Mouse (Mus musculus) frontal cortex, postnatal 25 days (tissue): ENCODE data around the gene Ufc1.

Experiments
- DNase-seq, 2 experiments: peaks; one replicate each; pipeline ENCODE4 v3.0.0; 2022; ENCODE audit warnings: low spot score in 2 of 2

Gene Ufc1

DNA sequence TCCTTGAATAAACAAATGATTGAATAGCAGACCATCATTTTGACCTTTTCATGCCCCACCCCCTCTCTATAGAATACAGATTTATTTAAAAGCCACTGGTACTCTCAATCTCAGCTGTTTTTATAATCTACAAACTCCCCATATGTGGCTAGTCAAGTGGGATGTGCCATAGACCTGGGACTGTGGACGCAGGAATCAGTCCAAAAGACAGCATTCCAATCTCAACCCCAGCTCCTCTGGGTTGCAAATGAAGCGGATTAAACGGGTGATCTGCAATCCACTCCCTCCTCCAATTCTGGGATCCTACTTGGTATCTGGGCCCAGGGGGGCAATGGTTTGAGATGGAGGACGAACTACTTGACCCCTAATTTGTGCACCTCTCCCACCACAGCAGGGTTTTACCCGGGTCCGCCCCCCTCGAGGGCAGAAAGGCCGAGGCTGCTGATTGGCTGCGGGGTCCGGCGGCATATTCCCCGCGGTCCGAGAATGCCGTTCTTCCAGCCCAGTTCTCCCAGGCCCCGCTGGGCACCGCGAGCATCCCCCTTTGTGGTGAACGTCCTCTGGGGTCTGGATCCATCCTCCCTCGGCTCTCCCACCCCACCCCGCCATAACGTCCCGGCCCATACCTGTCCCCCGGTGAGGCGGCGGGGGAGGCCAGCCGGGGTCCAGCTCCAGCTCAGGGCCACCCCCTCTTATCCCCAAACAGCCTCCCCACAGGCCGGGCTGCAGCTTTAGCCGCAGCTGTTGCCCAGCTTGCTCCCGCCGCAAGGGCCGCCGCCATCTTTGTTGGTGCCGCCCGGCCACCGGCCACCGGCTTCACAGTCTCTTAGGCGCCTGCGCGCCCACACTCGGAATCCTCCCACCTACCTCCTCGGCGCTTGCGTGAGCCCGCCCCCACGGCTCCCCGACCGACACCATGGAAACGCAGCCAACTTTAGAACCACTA lies 7.4 kb downstream of the Ufc1 start, which contains the start of gene Usp21:
Usp21 (minus strand) TSS at position 856 of the 946 bp plus-strand sequence.
- DNase-seq, result peak; percentile 89 to 90

DNA sequence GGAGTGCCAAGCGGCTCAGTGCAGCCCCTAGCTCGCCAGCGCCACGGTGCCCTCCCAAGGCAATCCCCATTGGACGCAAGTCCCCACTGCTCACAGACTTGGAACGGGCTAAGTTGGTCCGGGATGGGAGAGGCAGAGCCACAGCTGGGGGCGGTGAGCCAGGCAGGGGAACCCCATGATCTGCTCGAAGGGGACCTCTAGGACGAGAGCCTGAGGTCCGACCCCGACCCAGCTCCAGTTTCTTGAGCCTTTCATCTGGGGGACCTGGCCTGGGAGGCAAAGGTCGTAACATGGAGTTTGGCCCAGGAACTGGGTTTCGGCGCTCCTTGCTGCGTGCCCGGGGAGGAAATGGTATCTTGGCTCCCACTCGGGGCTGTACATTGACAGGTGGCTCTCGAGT lies 8.3 kb downstream of the Ufc1 start:
- peak in 1 of 2 experiments; percentile 8 for DNase-seq

DNA sequence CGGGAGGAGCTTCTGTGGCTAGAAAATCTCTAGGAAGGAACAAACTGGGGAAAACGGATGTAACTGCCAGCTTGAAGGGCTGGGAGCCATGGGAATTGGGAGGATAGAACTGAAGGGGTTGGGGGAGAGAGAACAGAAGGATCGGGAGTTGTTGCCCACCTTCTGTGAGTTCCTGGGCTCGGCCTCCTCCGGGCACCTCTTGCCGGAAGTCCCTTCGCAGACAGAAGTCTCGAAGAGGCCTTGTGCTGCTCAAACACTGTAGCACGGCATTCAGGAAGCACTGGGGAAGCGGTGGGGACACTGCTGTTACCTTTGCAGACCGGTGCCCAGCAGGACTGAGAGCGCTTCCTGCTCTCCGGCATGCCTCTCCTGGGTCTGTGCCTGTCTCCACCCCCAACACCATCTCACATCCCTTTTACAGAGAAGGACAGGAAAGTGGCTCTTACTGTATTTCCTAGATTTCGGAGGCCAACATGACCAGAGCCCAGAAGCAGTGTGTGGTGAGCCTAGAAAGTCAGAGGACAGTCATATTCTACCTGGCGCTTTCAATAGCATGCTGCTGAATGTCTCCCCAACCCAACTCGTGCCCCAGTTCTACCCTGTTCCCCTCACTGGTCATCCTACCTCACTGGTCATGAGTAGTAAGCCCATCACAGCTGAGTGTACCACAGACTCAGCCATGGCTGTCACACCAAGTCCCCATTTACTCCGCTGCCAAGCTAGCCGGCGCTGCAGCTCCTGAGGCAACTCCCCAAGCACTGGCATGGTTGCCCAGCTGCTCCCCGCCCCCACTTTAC lies 9.5 kb downstream of the Ufc1 start:
- DNase-seq, result peak in 1 of 2 experiments; percentile 9

DNA sequence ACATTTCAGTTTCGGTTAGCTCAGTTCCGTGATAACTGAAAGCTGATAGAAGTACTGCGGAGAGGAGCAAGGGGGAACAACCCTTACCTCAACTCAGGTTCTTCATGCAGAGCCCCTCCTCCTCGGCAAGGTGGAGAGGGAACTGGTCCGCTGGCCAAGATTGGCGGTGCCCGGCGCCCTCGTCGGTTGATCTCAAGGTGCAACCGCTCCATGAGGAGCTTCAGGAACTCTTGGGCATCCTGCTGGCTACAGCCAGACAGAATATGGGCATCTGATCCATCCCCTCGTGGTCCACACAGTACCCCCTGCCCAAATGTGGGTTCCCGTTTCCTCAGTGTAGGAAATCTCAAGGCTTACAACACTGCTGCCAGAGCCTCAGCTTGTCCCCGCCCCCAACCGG lies 10.3 kb downstream of the Ufc1 start:
- no peak for DNase-seq

DNA sequence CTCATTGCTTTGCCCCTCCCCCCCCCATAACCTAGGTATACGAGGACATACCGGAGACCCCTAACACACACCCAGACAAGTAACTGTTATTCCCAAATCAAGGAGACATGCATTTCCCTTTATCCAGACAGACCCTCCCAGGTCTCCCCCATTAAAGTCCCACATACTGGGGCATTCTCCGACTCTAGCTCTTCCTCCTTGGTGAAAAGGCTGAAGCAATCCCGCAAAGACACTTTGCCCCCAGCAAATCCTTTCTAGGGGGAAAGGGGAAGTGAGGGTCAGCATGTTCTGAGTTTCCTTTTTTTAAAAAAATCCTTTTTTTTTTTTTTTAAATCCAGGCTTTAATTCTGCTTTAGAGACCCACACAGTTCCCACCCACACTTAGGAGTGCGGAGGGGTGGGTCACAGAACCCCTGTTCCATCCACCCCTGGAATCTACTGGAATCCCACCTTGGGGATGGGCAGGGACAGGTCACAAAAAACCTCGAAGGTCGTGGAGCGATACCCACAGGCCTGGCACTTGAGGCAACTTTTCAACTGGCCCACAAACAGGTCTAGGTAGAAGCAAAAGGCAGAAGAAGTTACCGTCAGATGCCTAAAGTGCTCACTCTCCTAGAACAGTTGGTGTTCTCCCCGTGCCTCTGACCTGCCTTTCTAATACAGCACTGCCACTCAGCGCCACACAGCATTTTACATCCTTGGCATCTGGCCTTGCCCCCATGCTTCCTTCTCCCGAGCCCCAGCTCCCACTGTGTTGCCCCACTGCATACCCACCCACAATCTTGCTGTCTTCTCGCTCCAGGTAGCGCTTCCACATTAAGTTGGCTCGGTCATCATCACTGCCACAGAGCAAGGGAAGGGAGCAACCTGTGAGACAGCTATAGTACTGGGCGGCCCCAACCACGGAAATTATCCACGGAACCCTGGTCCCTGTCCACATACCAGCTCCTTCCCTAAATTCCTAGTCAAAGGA lies 11.3 kb downstream of the Ufc1 start:
- no peak for DNase-seq

DNA sequence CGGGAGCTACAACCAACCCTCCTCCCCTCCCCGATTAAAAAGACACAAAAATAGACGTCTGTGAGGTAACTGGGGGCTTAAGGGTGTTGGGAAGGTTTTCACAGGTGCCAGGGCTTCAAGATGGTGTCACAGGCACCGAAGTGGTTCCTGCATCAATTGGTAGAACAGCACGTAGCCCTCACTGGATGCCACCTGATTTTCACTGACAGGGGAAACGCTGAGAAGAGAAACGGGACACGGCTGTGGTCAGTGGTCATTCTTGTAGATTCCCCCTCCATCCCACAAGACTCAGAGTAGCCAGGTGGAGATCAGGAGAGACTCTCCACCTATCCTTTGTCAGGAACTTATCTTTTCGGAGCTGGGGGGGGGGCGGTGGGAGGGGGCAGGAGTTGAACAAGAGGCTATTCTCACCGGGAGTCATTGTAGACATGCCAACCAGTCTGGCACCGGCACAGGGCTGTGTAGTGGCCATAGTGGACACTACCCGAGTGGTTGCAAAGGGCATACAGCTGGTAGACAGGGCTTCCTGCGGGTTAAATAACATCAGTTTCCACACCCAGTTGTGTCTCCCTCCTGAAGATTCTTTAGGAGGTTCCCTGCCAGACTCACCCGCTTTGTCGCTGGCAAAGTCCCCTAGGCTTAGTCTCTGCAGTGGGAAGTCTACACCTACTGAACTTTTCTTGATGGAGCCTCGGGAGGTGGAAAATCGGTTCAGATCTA lies 12.6 kb downstream of the Ufc1 start:
- no peak for DNase-seq

DNA sequence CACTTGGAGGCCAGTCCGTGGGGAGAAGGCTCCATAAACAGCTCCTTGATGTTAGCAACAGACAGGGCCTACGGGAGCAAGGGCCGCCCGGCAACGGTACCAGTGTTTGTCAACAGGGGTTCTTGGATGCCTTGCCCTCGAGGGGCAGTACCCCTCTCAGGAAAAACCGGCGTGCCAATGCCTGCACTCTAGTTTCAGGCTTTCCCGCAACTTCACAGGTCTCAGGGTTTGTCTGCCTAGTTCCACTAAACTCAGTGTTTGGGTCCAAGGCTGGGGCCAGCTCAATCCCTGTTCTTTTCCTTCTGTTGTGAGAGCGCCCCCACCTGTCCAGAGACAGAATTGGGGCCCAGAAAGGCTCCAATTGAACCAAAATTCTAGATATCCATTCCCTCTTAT lies 13.3 kb downstream of the Ufc1 start:
- DNase-seq, result peak; percentile 61 to 70

DNA sequence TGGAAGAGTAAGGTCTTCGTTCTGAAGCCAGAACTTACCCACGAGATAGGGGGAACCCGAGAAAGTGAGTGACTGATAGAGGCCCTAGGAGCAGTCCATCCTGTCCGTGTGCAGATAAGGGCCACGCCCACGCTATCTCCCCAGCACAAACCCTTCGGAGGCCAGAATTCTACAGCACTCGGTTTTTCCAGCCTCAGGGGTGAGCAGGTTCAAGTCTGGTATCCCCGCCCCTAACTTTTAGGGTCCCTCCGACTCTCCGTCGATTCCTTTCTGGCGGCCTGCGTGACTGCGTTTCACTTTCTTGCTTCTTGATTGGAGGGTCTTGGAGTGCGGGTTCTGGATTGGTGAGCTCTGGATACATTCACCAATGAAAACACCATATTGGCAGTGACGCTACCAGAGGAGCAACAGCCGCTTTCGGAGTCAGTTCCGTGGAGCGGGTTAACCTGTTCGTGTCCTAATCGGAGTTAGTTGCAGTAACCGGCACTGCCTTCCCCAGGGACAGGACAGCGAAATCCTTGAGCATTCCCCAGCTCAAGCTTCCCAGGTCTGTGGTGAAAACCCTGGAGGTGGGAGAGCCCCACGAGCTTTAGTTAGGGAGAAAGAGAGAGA lies 13.8 kb downstream of the Ufc1 start, which contains the start of gene Ppox:
Ppox (minus strand) TSS at position 271 of the 612 bp plus-strand sequence.
- DNase-seq, result peak; percentile 75 to 91

DNA sequence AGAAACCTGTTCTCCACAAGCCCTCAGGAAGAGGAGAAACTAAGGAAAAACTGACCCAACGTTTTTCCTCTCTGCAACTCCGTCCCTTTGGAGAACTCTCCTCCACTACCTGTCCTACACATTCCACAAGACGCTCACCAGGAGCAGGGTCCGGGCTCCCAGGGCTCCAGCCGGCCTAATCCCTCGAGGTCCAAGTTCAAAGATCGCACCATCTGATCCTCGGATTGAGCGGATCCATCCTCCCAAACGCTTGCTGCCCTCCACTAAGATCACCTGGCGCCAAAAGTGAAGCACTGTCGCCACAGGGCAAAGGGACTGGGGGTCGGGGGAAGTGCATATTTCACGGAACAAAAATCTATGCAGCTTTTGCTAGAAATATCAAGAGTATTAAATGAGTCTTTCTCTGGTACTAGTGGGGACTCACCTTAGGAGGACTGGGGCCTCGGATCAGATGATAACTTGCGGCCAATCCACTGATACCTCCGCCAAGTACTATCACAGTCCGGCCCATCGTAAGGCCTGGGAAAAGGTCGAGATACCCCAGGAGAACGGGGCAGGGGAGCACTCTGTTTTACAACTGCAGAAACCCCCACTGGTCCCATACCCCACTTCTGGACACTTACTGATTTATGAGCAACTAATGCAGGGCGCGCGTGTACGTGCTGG lies 14.4 kb downstream of the Ufc1 start:
- DNase-seq, result no peak

DNA sequence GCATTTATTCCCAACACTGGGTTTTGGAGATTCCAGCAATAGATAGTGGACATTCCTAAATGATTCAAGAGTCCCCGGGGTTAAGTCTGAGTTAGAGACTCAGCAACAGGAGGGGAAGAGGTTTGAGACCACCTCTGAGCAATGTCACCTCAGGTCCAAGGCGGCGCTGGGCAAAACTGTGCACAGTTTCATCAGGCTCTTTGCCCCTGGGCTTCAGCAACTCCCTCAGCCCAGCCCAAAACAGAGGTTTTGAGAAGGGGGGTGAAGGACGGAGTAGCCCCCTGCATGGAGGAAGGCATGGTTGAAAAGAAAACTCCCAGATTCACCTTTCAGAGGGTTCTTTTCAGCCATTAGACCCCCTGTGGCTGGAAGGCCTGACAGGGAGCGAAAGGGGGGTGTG lies 15.1 kb downstream of the Ufc1 start:
- DNase-seq, result no peak

DNA sequence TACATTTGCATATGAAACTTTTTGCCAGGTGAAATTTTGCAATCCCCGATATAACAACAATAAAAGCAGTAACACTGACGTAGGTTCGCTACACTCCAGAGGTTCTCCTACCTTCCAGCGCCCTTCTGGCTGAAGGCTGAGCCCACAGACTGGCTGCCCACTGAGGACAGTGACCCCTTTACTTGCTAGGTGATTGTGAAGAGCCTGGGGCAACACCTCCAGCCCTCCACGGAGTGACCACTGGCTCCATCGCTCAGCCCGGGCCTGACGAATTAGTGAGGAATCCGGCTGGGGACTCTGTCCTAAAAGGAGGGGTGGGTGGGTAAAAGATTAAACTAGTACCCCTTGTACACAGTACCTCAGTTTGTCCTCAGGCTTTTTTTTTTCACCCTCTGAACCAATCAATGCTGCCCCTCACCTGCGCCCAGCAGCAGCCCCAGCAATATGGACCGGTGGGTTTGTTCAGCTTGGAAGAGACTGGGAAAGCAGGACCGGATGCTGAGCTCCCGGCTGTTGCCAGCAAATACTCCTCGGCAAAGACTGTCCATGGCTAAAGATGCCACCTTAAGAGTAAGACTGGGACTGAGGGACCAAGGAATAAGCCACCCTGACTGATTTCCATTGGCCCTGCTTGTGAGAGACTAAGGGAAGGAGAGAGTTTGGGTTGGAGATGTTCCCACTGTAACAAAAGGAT lies 15.7 kb downstream of the Ufc1 start:
- no peak for DNase-seq

DNA sequence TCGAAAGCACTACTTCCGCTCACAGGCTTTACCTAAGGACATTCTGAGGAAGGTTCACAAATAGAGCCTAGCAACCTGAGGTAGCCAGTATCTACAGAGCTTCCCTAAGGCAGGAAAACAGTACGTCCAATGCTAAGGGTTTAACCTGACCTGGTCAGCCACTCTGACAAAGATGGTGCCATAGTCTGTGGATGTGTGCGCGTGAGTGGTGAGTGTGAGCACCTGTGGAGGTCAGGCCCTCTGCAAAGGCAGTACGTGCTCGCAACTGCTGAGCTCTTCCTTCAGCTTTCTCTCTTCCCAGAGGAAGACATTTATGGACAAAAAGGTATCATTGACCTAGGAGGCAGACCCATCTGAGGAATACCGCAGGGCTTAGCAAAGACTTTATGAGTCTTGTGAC lies 16.4 kb downstream of the Ufc1 start:
- DNase-seq, result no peak

DNA sequence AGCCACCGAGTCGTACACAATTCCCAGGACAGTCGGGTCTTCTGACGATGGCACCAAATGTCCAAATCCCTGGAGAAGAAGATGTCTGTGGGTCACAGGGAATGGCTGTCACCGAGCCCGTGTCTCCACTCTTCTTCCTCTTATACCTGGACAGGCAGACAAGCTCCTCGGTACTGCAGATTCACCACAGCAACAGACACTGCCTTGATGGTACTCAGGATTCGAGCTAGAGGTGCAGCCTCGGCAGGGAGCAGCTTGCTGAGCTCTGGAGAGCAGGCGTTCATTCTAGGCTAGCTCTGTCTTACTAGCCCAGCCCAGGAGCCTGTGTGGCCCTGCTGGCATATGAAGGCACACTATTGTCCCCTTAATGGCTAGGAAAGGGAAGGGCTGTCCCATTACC lies 17.1 kb downstream of the Ufc1 start:
- no peak for DNase-seq

DNA sequence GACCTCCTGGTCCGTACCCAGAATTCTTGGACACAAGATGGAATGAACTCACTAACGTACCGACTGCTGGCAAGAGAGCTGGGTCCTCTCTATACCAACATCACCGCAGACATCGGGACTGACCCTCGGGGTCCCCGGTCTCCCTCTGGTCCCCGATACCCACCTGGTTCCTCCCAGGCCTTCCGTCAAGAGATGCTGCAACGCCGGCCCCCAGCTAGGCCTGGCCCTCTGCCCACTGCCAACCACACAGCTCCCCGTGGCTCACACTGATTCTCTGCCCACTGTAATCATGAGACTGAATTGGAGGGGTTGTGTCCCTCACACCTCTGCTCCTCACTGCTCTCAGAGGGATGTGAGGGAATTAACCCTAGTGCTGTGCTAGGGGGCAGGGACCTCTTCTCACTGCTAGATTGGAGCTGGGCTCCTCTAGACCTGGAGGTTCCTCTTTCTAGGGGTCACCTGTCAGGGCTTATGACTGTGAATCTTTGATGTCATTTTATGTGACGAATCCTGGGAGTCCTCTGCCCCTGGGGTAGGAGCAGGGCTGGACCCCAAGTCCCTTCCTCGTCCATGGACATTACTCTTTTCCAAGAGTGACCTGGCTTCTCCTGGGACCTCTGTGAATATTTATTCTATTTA lies 18.6 kb downstream of the Ufc1 start:
- no peak for DNase-seq

DNA sequence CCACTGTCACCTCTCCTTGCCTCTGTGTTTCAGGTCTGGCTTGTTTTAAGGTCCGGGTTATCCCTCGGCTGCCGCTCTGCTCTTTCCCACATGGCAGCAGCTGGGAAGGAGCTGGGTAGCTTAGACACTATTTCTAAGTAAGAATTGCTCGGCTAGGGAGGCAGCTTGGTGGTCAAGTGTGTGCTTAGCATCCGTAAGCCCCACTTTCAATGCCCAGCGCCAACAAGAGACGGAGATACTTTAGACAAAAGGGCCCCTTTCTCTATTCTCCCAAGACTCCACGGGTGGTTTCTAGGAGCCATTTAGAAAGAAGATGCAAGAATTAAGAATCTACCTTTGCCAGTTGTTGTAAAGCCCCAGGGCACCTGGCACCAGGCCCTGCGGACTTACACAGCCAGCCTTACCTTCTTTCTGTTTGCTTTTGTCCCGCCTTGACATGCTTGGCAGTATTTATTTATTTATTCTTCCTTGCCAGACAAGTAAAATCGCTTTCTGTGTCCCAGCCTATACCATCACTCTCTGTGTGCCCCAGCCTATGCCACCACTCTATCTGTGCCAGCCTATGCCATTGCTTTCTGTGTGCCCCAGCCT lies 19.6 kb downstream of the Ufc1 start:
- no peak for DNase-seq

DNA sequence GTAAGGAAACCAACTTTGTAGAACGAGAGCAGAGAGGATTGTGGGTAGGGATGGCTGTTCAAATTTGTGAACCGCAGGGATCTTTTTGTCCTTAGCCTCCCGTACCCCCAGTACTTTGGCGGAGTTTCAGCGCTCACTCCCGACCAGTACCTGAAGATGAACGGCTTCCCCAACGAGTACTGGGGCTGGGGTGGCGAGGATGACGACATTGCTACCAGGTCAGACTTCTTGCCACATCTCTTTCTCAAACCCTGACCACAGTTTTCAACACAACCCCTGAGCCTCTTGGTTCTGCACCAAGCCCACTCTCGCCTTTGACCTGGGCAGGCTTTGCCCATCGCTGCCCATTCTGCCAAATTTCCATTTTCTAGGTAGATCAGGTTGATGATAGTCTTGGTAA lies 20.7 kb downstream of the Ufc1 start:
- DNase-seq, result no peak

DNA sequence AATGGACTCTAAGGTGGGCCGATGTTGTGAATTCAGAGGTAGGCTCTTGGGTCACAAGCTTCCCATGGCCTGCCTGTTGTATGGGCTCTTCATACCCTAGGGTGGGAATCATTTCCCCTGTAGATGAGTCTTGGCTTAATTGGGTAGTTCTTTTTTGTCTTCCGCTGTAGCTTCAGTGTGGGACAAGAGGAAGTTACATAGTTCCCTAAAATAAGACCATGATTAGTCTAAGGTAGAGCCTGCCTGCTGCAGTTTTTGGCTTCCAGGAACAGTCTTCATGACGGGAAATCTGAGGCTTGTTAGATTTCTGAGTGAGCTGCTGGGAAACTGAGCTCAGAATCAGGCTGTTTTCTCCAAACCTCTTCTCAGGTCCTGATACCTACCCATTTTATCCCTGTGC lies 22.7 kb downstream of the Ufc1 start:
- no peak for DNase-seq

DNA sequence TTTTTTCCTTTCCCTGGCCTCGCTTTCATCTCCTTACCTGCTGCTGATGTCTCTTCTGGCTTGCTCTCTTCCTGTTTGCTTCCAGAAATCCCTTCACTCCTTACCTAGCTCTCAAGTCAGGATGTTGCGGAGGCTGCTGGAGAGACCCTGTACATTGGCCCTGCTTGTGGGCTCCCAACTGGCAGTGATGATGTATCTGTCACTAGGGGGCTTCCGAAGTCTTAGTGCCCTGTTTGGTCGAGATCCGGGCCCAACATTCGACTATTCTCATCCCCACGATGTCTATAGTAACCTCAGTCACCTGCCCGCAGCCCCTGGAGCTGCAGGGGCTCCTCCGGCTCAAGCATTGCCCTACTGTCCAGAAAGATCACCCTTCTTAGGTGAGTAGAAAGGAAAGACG lies 23.2 kb downstream of the Ufc1 start:
- DNase-seq, result no peak
